Mouse (Mus musculus) cerebellum, adult 9-11 months (tissue): ENCODE results near the gene Sae1.
"Not testable (repeated sequence)": the region's sequence is repeated elsewhere in the genome, so short reads cannot be mapped to it uniquely, and the experiment has no call there.

Experiments
- DNase-seq: peaks from one replicate; pipeline ENCODE4 v3.0.0; 2022

The Sae1 gene

GRCm38 (mm10) chr7:16308555-16309317, 78.9 kb downstream of the Sae1 start:
- DNase-seq: peak; percentile 64

GRCm38 (mm10) chr7:16308093-16308492, 79.5 kb downstream of the Sae1 start, which contains the start of gene Bbc3:
Gene Bbc3, plus strand, starts transcription at chr7:16308393.
- not testable (repeated sequence) for DNase-seq

GRCm38 (mm10) chr7:16307141-16307540, 80.5 kb downstream of the Sae1 start:
- not testable (repeated sequence) for DNase-seq

GRCm38 (mm10) chr7:16299419-16300035, 88.1 kb downstream of the Sae1 start:
- DNase-seq: peak; percentile 97

- DNase-seq: no peak
Observed at GRCm38 (mm10) chr7:16298927-16299326, 88.7 kb downstream of the Sae1 start.

- DNase-seq: no peak
Observed at GRCm38 (mm10) chr7:16297616-16298015, 90.0 kb downstream of the Sae1 start.

GRCm38 (mm10) chr7:16296766-16297390, 90.7 kb downstream of the Sae1 start:
- peak; percentile 91 for DNase-seq

- DNase-seq: peak; percentile 49
Observed at GRCm38 (mm10) chr7:16296146-16296545, 91.5 kb downstream of the Sae1 start.

- DNase-seq: peak; percentile 90
Observed at GRCm38 (mm10) chr7:16295321-16295900, 92.2 kb downstream of the Sae1 start.

- DNase-seq: peak; percentile 94
Observed at GRCm38 (mm10) chr7:16294837-16295236, 92.8 kb downstream of the Sae1 start.

- DNase-seq: peak; percentile 62
Observed at GRCm38 (mm10) chr7:16294346-16294745, 93.3 kb downstream of the Sae1 start.

GRCm38 (mm10) chr7:16287791-16288190, 99.8 kb downstream of the Sae1 start:
- DNase-seq: no peak

- no peak for DNase-seq
Observed at GRCm38 (mm10) chr7:16287016-16287415, 100.6 kb downstream of the Sae1 start.

GRCm38 (mm10) chr7:16286026-16286961, 101.3 kb downstream of the Sae1 start, which contains the start of gene Ccdc9:
Gene Ccdc9, minus strand, starts transcription at chr7:16286795.
- peak; percentile 98 for DNase-seq

GRCm38 (mm10) chr7:16285450-16286025, 102.1 kb downstream of the Sae1 start:
- DNase-seq: peak; percentile 85

- DNase-seq: no peak
Observed at GRCm38 (mm10) chr7:16284904-16285303, 102.7 kb downstream of the Sae1 start.

- no peak for DNase-seq
Observed at GRCm38 (mm10) chr7:16284001-16284400, 103.6 kb downstream of the Sae1 start.

GRCm38 (mm10) chr7:16282334-16282733, 105.3 kb downstream of the Sae1 start:
- DNase-seq: no peak

GRCm38 (mm10) chr7:16280721-16281120, 106.9 kb downstream of the Sae1 start:
- DNase-seq: no peak

- DNase-seq: peak; percentile 61
Observed at GRCm38 (mm10) chr7:16274922-16275890, 112.4 kb downstream of the Sae1 start.

GRCm38 (mm10) chr7:16273766-16274140, 113.9 kb downstream of the Sae1 start:
- peak; percentile 88 for DNase-seq
